Mouse (Mus musculus) adrenal gland (tissue): Measurements from ENCODE around the gene Olfr611.
"Not testable (repeated sequence)": the region's sequence is repeated elsewhere in the genome, so short reads cannot be mapped to it uniquely, and the experiment has no call there.

Experiments used
- intact Hi-C: fragments of 180-260 bp; cut with DNase I; formaldehyde crosslinking; loops from one replicate; pipeline ENCODE4 v1.15.1; 2025
- long read RNA-seq, 2 experiments: library from polyadenylated mRNA; unstranded; transcript quantifications; one replicate each; pipeline ENCODE4 v2.0.0; 2020; ENCODE audit warnings: borderline replicate concordance in 1 of 2; ENCODE audit not compliant: insufficient replicate concordance in 1 of 2

Olfr611 gene
- long read RNA-seq, experiment 1, result 0 reads
- long read RNA-seq, experiment 2, result 0 reads

- intact Hi-C loops, result not testable (repeated sequence)
These were observed at the start of gene Olfr611 for GRCm38 (mm10) chr7:103520746-103521145. Olfr611 (minus strand) TSS chr7:103520846.

- intact Hi-C loops, result no loop called here
These were observed 48.4 kb upstream of the Olfr611 start, which contains the start of gene Olfr616 for GRCm38 (mm10) chr7:103569043-103569442. Olfr616 (minus strand) TSS chr7:103569143.

DNA sequence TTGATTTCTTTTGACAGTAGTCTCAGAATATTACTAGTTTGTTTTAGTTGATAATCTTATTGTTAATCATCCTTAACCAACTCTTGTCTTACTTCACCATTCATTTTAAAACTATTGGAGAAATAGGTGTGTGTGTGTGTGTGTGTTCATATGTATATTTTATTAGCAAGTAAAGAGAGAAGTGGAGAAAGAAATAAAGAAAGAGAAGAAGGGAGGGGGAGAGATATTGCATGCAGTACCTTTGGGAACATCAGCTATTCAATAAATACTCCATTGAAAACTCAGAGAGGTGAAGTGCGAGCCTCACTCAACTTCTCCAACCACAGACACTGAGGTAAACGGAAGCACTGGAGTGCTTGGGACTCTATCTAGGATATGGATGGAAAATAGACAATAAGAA is 35.1 kb upstream of the Olfr611 start, which contains the start of gene Olfr615:
Gene Olfr615, plus strand, starts transcription at position 301 of the 400 bp plus-strand sequence.
- intact Hi-C loops, result no loop called here

- intact Hi-C loops, result no loop called here
These were observed 27.1 kb upstream of the Olfr611 start, which contains the start of gene Olfr613 for GRCm38 (mm10) chr7:103547774-103548173. Olfr613 (plus strand) TSS chr7:103548074.

DNA sequence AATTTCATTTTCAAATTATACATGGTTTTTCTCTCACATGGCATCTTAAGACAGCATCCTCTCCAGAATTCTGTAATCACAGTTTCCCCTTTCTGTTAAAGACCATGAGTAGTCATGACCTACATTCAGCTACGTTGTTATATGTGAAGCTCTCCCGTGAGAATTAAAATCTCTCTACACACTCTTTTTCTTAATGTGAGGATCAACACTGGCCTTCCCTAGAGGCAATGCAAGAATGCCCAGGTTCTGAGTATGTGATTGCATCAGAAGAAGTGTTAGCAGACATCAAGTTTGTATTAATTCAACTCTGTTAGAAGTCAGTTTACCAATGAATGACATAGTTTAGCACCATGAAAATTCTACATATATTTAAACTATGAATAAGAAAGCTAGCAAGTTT is 22.0 kb upstream of the Olfr611 start, which contains the start of gene Olfr612:
Gene Olfr612, minus strand, starts transcription at position 101 of the 400 bp plus-strand sequence.
- intact Hi-C loops, result not testable (repeated sequence)

DNA sequence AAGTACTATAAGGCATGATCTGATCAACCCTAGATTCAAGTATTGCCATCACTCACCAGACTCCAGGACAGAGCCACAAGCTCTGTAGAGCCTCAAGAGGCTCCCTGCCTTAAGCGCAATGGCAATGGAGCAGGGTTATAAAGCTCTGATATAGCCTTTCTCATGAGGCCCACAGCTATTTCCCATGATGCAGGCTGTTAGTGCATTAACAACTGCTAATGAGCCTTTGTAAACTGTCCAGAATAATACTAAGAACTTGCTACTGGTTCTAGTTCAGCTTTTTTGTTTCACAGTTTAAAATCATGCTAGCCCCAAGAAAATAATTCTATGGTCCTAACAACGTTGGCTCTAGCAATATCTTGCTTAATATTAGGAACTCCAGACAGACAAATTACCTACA is 8.6 kb downstream of the Olfr611 start, which contains the start of gene Olfr610:
Gene Olfr610, minus strand, starts transcription at position 101 of the 400 bp plus-strand sequence.
- intact Hi-C loops, result no loop called here

GRCm38 (mm10) chr7:103497962-103498361 is 22.7 kb downstream of the Olfr611 start, which contains the start of gene Olfr609:
Olfr609 (minus strand) TSS chr7:103498062.
- intact Hi-C loops, result no loop called here

- intact Hi-C loops, result not testable (repeated sequence)
These were observed 43.5 kb downstream of the Olfr611 start for GRCm38 (mm10) chr7:103477106-103477505.

DNA sequence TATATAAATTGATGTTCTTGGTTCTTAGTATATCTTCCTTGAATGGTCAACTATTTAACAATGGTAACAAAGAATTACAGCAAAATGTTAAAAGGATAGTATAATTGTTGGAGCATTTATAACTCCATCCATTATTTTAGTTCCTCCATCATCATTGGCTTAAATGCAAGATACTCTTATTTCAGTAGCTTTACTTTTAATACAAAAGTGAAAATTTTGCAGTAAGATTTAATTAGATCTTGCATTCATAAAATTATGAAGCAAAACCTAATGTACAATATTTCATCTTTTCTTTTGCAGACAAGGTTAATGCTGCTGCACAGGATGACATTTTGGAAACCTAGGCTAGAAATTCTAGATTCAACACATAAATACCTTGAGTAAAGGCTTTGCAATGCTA is 51.1 kb downstream of the Olfr611 start, which contains the start of gene Olfr608:
Gene Olfr608, plus strand, starts transcription at position 301 of the 400 bp plus-strand sequence.
- intact Hi-C loops, result no loop called here
